Mouse (Mus musculus) gastrocnemius, postnatal 10 days (tissue): ENCODE results near the gene Reg3b. TPM values are rescaled to one million over a fixed set of nuclear protein-coding genes. Genes with fewer than 3 reads are reported as not detected.
"Not testable (repeated sequence)": the region's sequence is repeated elsewhere in the genome, so short reads cannot be mapped to it uniquely, and the experiment has no call there.

ENCODE experiments used
- DNase-seq: peaks from one replicate; pipeline ENCODE4 v3.0.0; 2021; ENCODE audit warnings: mixed read lengths
- long read RNA-seq, 2 experiments: library from polyadenylated mRNA; stranded (forward); transcript quantifications; one replicate each; pipeline ENCODE4 v2.0.0; 2021
- total RNA-seq, 2 experiments: library from RNA; stranded (reverse); gene quantifications; 2 replicates each; pipeline ENCODE4 v1.2.3; 2021

The Reg3b gene
- total RNA-seq: not detected
- long read RNA-seq, experiment 1: 0 reads
- long read RNA-seq, experiment 2: 0 reads

GRCm38 (mm10) chr6:78370357-78370756 lies at the start of gene Reg3b:
TSS of gene Reg3b (plus strand) at chr6:78370657.
- DNase-seq: no peak

- DNase-seq: no peak
These were observed 42.7 kb upstream of the Reg3b start for GRCm38 (mm10) chr6:78327798-78328197.

GRCm38 (mm10) chr6:78329166-78329565 lies 41.3 kb upstream of the Reg3b start:
- DNase-seq: no peak

GRCm38 (mm10) chr6:78331919-78332569 lies 38.4 kb upstream of the Reg3b start:
- DNase-seq: no peak

GRCm38 (mm10) chr6:78340296-78340695 lies 30.2 kb upstream of the Reg3b start:
- no peak for DNase-seq

GRCm38 (mm10) chr6:78341689-78342088 lies 28.8 kb upstream of the Reg3b start:
- no peak for DNase-seq

GRCm38 (mm10) chr6:78361971-78362563 lies 8.4 kb upstream of the Reg3b start:
- DNase-seq: no peak

GRCm38 (mm10) chr6:78378765-78379164 lies 8.3 kb downstream of the Reg3b start, which contains the start of gene Reg3d:
TSS of gene Reg3d (minus strand) at chr6:78378865.
- DNase-seq: no peak

- no peak for DNase-seq
These were observed 10.0 kb downstream of the Reg3b start, which contains the start of gene Reg3a for GRCm38 (mm10) chr6:78380409-78380808. TSS of gene Reg3a (plus strand) at chr6:78380709.

GRCm38 (mm10) chr6:78385609-78386008 lies 15.2 kb downstream of the Reg3b start:
- DNase-seq: no peak

- DNase-seq: not testable (repeated sequence)
These were observed 24.9 kb downstream of the Reg3b start, which contains the start of gene Reg2 for GRCm38 (mm10) chr6:78395323-78395722. TSS of gene Reg2 (plus strand) at chr6:78395623.

GRCm38 (mm10) chr6:78422411-78422810 lies 52.0 kb downstream of the Reg3b start, which contains the start of gene Reg1:
TSS of gene Reg1 (plus strand) at chr6:78422711.
- not testable (repeated sequence) for DNase-seq

Other genes with a start within 250 kb of the Reg3b start
- gene Reg3d, start 8.2 kb downstream of the Reg3b start, total RNA-seq: not detected
- not detected for gene Reg3a, start 10.1 kb downstream of the Reg3b start, total RNA-seq
- gene Reg2, start 25.0 kb downstream of the Reg3b start, total RNA-seq: not detected
- not detected for gene Reg1, start 52.1 kb downstream of the Reg3b start, total RNA-seq
- gene Reg3g, start 98.2 kb downstream of the Reg3b start, total RNA-seq: not detected